In the genomic region with DNA sequence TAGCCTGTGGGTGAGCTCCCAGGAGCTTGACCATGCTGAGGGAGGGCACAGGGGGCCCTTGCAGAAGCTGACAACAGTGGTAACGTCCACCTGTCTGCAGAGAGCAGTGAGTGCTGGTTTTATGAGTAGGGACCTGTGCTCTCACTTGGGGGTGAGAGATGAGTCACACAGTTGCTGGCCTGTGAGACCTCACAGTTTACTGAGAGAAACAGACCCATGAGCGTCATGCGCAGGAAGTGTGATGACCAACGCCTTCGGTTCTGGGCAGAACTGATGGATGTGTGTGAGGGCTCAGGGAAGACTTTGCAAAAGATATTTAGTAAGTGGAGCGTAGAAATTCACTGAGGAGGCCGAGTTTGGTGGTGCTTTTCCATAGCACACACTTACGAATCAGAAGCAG, we compare ENCODE assay signal across 26 mouse cellular contexts. TPM values are rescaled to one million over a fixed set of nuclear protein-coding genes. Genes with fewer than 3 reads are reported as not detected.
"Had no signal": no experiment of that assay in that cellular context is flagged by ENCODE, and none has a peak within 500 bp of the region (broad histone marks: within the 10 kb centered on the region; RNA-seq: fewer than 3 reads in every experiment).

No protein-coding gene starts in this region.

- H3K4me3 ChIP-seq: limb, embryonic 15.5 days; megakaryocyte, embryonic 14.5 days; midbrain, embryonic 10.5 days; neural tube, embryonic 13.5 days had no signal

- H3K9ac ChIP-seq: limb, embryonic 15.5 days; lung, embryonic 14.5 days; neural tube, embryonic 13.5 days had no signal

- ATAC-seq: inflammation-experienced regulatory T-cells, adult 6 months; intestine, embryonic 16.5 days; lung, postnatal 0 days had no signal

- H3K27me3 ChIP-seq: limb, embryonic 15.5 days; neural tube, embryonic 13.5 days had no signal

- H3K4me2 ChIP-seq: limb, embryonic 15.5 days; lung, embryonic 14.5 days; neural tube, embryonic 13.5 days had no signal

- H3K36me3 ChIP-seq: limb, embryonic 15.5 days; midbrain, embryonic 10.5 days; neural tube, embryonic 13.5 days had no signal

- H3K4me1 ChIP-seq: limb, embryonic 15.5 days; midbrain, embryonic 10.5 days; neural tube, embryonic 13.5 days had no signal

- H3K9me3 ChIP-seq: limb, embryonic 15.5 days; midbrain, embryonic 10.5 days; neural tube, embryonic 13.5 days had no signal

- H3K27ac ChIP-seq: limb, embryonic 15.5 days; macrophage; midbrain, embryonic 10.5 days; neural tube, embryonic 13.5 days; stomach, postnatal 0 days had no signal

- DNase-seq: kidney, adult 18-20 months; kidney, adult 9 months; kidney, postnatal 14 days; kidney, postnatal 4 days; lung, embryonic 14.5 days; midbrain, embryonic 14.5 days; right cerebral cortex, adult 18-20 months; right cerebral cortex, postnatal 14 days; right cerebral cortex, postnatal 4 days; thymus, adult 2 months; thymus, postnatal 14 days; thymus, postnatal 4 days had no signal

RNA-seq across cellular contexts. Expression of a gene that starts 9.3 kb away (rescaled TPM):
- total RNA-seq: layer of hippocampus, adult 18-20 months; layer of hippocampus, postnatal 14 days; left cerebral cortex, adult 8-10 months; left cerebral cortex, postnatal 25 days; midbrain, postnatal 0 days had no signal
- polyA plus RNA-seq: macrophage; midbrain, postnatal 0 days had no signal
